Mouse (Mus musculus) heart, adult 18-20 months (tissue): ENCODE data around the gene Cnnm2. TPM values are rescaled to one million over a fixed set of nuclear protein-coding genes. Genes with fewer than 3 reads are reported as not detected.

ENCODE experiments used
- DNase-seq, 2 experiments: peaks; one replicate each; pipeline ENCODE4 v3.0.0; 2021 to 2022; ENCODE audit warnings: mixed read lengths in 1 of 2
- total RNA-seq, 2 experiments: library from RNA; stranded (reverse); gene quantifications; 2 replicates each; pipeline ENCODE4 v1.2.3; 2021

Cnnm2 gene
- total RNA-seq, 2 experiments from 2014 or later, result 5.7 to 6.7 TPM

DNA sequence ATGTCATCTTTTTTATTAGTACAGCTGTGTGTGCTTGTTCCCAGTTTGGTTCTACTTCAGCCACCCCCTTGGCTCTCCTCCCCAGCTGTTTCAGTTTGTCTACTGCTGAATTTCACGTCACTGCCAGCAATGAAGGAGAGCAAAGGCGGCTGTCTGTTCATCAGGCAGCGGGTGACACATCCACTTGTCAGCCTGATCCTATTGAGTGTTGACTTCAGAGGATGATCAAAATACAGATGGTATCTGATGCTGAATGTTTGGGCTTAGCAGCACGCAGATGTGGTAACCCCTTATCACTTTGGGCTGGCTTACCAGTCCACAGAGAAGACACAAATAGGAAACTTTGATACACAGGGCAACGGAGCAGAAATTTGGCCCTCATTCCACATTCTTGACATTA, 85.1 kb downstream of the Cnnm2 start:
- no peak for DNase-seq

DNA sequence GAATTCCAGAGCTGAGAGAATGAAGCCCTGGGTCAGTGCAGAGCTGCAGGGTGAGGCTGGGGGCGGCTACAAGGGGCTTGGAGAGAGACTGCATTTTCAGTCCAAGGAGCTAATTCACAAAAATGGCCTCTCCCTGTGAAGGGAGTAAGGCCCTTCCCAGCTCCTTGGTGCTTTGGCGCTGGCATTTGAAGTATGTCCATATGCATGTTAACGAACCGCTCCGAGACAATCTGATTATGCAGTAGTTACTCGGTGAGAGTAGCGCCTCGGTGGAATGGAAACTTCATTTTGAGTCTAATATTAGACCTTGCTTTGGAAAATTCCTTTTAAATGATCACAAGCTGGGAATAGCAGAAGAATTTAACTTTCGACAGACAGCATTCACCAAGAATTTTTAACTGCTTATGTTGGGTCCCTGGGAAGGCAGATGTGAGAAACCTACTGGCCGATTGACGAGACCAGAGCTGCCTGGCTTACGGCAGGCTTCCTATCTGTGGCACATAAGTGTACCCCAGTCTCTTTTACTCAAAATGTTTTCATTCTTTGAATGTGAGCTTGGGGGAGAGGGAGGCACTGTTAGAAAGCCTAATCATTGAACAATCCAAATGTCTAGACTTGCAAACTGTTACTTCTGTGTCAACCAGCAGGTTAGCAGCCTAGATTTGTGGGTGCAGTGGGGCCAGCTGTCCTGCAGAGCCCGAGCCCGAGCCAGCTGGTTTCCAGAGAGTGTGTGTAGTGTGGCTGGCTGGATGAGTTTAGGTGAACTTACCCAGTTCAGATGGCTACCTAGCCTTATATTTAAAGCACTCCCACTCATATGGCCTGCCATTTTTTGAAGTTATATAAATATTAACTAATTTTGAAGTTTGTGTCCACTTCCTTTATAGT, 87.2 kb downstream of the Cnnm2 start:
- DNase-seq, result no peak

DNA sequence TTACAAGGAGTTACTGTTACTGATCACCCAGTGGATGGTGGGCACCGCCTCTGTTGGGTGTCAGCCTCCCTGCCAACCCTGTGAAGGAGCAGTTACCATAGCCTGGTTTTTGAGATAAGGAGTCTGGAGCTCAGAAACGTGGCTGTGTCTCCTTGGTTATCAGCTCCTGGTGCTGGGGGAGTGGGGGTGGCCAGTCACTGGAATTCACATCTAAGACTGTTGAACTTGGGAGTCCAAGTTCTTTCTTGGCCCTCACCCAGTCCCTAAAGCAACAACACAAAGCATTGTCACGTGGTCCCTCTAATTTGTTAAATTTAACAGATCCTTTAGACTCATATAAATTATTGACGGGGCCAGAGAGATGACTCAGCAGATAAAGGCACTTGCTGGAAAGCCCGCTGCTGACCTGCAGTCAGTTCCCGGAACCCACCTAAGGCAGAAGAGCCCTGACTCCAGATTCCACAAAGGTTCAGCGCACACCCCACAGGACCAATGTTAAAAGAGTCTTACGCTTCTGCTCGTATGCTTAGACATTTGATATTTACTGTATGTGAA, 88.1 kb downstream of the Cnnm2 start:
- DNase-seq, result no peak

DNA sequence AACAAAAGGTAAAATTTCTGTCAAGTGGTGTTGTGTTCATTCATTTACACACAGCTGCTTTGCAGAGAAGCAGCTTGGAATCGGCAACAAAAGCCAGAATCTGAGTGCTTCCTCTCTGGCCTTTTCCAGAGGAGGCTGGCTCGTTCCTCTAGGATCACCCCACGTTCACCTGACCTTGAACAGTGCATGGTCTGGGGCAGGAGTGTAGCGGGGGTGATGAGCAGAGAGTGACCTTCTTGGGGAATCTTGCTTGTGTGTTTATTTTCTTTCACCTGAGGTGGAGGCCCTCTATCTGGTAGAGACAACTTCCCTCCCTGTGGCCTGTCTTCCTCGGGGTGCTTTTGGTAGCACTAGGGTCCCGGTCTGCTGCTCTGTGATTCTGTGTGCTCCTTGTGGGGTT, 94.8 kb downstream of the Cnnm2 start:
- no peak for DNase-seq

DNA sequence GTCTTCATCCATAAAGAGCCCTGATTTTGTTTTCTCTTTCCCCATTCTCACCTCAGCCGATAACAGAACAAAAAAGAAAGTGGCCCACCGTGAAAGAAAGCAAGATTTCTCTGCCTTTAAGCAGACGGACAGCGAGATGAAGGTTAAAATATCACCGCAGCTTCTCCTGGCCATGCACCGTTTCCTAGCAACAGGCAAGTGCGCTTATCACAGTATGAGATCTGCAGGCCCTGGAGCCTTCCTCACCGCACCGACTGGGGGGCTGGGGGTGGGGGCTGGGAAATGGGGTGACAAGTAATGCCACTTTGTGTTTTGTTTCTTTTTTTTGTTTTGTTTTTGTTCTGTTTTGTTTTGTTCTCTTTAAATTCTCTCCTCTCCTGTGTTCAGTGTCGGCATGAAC, 95.4 kb downstream of the Cnnm2 start:
- no peak for DNase-seq

DNA sequence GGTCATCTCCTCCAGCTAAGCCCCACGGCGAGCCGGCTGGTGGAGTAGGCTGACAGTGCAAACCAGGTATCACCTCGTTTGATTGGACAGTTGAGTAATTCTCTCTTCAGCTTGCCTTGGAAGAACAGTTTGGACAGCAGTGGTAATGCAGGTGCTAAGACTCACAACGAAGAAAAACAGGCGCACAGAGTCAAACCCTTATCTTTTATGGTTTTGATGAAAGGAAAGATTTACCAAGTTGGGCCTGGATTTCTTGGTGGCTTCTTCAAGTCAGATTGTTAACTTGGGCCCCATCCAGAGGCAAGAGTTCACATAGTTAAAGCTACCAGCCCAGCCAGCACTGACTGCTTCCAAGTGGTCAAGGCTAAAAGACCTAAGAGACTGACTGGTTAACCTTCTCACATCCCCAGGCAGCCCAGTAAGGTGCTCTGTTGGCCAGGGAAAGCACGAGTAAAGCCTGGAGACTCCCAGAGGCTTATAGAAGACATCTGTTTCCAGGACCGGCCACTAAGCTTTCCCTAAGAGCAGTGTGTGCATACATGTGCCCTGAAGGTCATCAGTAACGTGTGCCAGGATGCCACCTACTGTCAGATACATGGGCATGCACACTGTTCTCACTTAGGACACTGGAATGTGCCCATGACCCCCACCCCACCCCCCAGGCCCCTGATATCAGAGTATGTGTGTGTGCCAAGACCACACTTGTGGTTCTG, 96.0 kb downstream of the Cnnm2 start:
- peak in 1 of 2 experiments; percentile 36 for DNase-seq

DNA sequence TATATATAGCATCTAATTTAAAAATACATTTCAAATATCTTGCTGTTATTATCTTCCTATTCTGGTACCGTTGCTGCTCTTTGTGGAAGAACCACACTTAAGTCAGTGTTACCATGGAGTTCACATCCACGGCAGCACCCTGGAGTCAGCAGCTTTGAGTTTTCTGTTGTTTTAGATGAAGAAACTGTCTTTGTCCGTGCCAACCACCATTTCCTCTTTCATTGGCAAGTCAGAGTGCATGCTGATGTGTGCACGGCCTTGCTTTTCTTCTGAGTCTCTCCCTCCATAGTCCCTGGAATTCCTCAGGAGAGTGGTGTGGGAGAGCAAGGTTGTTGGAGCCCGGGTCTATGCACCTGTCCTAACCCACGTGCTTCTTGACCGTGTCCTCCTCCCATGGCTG, 96.8 kb downstream of the Cnnm2 start:
- DNase-seq, result no peak

DNA sequence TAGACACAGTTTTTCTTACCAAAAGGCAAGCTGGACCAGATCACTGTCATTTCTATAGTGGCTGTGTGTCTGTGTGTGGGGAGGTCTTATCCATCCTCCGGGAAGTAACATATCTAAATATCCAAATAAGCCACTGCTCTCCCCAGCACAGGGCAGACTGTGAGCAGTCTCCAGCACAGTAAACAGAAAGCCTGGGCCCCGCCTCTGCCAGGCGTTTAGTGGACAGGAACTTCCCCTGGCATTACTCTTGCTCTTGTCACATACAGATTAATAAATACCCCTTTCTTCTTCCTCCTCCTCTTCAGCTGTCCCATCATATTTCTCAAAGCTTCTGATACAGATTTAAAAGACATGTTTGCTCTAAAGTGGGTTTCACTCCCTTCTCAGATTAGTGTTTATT, 101.2 kb downstream of the Cnnm2 start:
- DNase-seq, result no peak

DNA sequence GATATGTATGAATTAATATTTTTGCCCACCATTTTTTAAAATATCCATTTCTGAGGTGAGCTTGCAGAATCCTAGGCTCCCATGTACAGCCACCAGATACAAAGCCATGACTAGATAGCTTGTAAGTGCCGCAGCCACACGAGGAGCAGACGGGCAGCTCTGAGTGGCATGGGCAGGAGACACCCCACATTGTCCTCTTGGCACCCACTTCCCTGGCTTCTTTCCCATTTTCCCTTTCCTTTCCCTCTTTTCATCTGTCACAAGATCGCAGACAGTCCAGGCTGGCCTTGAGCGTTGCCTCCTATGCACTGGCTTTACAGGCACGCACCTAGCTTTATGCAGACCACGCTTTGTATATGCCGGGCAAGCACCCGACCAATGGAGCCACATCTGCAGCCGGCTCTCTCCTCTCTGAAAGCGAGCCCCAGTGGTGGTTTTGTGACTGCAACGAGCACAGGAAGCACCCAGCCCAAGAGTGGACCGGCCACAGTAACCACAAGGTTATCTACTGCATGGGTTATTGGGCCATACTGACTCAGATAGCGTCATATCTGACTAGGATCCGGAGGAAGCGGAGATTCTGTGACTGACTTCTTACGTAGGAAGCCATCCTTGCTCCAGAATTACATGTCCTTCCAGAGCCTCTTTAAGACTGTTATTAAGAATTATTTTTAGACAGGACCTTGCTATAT, 102.0 kb downstream of the Cnnm2 start:
- peak in 1 of 2 experiments; percentile 32 for DNase-seq

DNA sequence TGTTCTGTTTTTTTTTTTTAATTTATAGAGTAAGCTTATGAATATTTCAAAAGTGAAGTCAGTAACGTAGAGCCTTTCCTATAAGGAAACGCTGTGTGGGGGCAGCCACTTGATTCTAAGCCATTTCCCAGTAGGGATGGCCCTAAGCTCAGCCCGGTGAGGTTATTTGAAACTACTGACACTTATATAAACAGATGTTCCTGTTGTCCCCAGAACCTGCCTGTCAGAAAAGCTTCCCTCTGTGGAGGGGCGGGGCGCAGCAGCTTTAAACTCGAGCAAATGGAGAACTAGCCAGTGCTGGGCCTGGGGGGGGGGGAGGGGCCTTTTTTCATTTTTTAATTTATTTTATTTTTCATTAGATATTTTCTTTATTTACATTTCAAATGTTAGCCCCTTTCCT, 102.7 kb downstream of the Cnnm2 start:
- DNase-seq, result no peak

DNA sequence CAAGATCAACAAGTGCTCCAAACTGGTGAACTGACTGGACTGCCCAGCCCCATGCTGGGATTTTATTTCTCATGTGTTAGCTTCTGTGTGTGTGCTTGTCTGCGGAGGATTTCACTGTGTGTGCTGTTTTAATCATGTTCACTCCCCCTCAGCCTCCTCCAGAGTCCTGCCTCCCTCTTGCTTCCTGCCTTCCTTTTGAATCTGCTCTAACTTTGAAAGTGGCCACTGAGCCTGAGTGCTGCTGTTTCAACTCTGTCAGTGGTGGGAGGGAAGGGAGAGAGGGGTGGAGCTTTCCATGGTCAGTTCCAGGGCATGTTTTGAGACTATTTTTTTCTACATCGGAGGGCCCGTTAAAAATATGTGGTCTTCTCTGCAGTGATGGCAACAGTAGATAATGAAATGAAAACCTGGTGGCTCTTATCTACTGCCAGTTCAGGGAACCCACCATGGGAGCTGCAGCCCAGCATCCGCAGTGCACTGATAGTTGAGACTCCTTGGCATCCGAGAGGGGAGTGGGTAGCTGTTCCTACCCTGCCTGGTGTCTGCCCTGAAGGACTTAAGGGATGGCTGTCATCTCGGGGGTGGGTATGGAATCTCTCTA, 103.4 kb downstream of the Cnnm2 start:
- no peak for DNase-seq

DNA sequence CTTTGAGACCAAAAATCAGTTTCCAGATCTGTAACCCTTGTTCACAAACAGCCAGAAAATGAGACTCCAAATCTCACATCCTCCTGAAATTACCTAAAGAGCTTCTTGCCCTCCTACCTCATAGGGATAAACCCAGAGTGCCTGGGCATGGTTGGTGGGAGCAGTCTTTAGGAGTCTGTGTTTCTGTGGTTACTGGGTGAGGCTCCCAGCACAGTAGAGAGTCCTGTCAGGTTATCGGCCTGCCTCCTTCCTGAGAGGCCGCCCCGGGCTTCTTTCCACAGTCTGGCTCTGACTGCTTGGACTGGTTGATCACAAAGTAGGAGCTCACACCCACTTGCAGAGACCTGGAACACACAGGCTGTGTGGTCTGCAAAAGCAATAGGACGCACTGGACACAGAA, 104.0 kb downstream of the Cnnm2 start:
- no peak for DNase-seq

DNA sequence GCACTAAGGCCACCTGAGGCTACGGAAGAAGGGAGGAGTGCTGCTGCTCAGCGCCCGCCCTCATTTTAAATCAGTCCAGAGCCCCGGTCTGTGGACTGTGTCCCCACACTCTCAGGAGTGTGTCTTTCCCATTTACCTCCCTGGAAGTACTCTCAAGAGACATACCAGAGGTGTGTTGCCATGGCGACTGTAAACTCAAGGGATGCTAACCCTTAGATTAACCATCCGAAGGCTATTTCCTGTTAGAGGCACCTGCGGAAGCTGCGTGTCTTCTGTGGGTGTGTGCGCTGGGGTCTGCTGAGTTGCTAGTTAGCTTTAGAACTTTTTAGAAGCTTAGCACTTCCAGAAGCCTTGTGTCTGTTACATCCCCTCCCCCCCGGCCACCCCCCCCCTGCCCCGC, 107.7 kb downstream of the Cnnm2 start:
- no peak for DNase-seq

DNA sequence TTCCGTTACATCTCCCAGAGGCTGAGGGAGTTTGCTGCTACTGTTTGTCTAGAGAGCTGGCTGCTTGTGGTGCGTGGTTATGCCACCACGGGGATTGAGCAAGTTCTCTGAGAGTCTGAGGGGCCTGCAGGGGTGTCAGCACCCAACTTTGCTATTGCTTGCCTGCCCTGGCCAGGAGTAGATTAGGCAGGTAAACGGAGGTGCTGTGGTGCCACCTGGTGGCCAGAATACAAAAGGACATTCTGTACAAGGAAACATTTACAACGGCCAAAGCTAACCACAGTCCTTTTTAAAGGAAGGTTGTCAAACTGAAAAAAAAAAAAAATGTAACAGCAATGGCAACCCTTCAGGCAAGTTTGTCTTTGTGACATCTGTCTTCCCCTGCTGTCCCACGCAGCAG, 108.1 kb downstream of the Cnnm2 start:
- DNase-seq, result peak; percentile 81 to 90

DNA sequence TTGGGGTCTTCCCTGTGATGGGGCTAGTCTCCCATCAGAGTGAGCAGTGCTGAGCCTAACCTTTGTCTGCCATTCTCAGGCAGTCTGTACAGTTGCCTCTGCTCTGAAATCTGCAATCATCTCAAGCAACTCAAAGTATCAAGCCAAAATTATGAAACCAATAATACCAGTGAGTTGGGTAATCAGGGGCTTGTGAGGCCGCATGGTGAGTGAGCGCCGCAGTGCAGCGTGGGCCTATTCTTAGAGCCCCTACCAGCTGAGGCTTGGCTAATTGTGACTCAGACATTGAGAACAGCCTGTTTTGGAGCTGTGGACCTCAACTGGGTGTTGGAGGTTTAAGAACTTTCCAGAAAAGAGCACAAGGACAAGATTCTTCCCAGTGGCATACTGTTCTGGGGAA, 109.7 kb downstream of the Cnnm2 start:
- DNase-seq, result no peak

DNA sequence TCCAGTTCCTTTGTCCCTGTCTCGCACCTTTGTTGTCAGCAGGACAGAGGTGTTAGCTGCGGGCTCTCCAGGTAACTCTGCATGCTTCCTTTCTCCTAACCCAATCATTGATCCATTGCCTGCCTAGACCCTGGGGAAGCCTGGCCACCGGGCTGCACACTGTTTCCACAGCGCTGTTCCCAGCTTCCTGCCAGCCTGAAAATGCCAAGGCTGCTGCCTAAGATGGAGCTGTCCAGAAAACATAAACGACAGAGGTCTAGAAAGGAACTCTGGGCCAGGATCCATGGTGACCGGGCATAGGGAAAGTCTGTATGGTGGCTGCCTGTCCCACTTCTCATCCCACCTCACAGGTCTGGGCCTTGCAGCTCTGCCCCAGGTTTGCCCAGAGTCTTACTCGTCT, 110.3 kb downstream of the Cnnm2 start:
- DNase-seq, result no peak

DNA sequence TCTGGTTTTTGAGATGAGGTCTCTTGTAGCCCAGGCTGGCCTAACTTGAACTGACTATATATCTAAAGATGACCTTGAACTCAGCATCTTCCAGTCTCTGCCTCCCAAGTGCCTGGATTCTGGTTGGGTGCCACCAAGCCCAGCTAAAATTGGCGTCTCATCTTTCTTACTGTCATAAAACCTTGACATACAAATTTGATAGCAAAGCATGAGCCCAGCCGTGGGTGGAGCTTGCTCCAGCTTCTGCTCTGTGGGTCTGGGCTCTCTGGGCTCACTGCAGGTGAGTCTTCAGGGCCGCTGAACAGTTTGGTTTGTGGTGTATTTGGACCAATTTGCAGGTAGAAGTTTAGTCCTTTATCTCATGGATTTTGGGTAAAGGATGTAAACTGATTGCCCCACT, 112.5 kb downstream of the Cnnm2 start:
- DNase-seq, result no peak

DNA sequence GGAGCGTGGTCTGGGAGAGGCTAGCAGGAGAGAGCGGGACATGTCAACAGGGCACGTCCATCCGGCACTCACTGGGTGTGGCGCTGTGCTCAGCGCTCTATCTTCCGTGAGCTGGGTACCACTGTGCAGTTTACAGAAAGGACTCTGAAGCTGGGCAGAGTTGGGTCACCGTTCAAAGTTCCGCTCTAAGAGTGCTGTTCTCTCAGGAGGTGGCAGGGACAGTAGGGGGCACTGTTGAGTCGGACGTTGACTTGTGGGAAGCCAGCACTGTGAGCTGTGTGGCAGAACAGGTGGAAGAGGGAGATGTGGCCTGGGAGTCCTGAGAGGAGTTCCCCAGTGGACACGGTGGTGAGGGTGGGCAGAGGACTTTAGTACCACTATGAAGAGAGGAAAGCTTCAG, 114.4 kb downstream of the Cnnm2 start:
- peak; percentile 80 to 95 for DNase-seq

DNA sequence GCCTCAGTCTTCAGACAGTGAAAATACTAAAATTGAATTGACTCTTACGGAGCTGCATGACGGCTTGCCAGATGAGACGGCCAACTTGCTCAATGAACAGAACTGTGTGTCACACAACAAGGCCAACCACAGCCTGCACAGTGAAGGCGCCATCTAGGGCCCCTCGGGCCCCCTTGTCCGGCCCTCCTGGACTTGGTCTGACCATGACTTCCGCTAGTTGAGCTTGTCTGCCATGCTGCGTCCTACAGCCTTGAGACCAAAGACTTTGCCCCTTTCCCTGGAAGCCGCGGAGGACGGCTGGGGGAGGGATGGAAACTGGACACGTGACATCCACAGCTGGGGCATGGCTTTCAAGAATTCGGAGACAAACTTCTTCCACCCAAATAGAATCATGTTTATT, 116.5 kb downstream of the Cnnm2 start:
- no peak for DNase-seq

DNA sequence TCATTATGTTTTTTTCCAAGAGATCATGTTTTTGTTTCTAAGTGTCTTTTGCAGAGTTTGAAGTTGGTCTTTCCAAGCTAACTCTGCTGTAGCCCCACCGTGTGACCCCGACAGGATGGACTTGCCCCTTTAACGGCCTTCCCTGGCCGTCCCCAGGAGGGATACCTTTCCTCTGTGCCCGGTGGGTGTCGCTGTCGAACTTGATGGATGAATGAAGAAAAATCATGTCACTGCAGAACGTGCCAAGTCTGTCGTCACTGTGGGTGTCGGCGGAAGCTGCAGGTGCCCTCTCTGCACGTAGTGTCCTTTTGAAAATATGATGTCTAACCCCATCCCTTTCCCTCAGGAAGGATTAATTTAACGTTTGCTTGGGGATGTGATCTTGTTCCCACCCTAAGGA, 117.0 kb downstream of the Cnnm2 start:
- DNase-seq, result peak; percentile 77 to 88

DNA sequence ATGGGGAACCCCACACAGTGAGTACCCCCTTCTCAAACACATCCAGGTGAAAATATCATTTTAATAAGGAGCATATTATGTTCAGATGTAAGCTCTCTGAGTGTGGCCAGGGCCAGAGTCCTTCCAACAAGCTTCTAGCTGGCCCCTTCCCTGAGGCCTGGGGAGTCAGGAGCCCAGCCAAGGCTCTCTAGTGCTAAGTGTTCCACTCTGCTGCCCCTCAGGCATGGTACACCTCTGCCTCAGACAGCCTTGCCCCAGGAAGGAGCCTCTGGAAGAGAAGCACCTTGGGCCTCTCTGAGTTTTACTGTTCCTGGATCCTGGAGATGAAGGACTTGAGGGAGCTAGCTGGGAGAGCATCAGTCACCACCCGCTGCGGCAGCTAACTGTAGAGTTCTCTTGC, 118.5 kb downstream of the Cnnm2 start:
- DNase-seq, result no peak

DNA sequence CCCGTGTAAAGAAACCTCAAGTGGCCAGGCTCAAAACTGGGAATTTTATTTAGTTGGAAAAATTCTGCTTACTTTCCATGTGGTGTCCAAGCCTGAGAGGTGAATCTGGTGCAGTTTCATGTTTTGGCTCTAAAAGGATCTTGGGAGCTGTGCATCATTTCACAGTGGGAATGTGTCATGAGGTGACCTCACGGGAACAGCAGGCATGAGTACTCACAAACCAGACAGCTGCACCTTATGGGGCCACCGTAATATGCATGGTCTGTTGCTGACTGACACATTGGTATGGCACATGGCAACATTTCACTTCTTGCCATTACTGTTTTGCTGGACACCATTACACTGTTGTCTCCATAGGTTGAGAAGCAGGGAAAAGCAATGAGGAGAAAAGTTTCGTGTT, 124.0 kb downstream of the Cnnm2 start:
- no peak for DNase-seq
